Mouse (Mus musculus) neutrophil, adult 59 days (primary cell): Measurements from ENCODE around the gene Tent2. TPM values are rescaled to one million over a fixed set of nuclear protein-coding genes. Genes with fewer than 3 reads are reported as not detected.

Experiments used
- total RNA-seq, 2 experiments: library from RNA; stranded (reverse); gene quantifications; 1 replicate in 1 of 2; 2 replicates in 1 of 2; pipeline ENCODE4 v1.2.4; 2023

Tent2 gene
- 10 to 100 TPM; 64.2 to 65.4 TPM for total RNA-seq

DNA sequence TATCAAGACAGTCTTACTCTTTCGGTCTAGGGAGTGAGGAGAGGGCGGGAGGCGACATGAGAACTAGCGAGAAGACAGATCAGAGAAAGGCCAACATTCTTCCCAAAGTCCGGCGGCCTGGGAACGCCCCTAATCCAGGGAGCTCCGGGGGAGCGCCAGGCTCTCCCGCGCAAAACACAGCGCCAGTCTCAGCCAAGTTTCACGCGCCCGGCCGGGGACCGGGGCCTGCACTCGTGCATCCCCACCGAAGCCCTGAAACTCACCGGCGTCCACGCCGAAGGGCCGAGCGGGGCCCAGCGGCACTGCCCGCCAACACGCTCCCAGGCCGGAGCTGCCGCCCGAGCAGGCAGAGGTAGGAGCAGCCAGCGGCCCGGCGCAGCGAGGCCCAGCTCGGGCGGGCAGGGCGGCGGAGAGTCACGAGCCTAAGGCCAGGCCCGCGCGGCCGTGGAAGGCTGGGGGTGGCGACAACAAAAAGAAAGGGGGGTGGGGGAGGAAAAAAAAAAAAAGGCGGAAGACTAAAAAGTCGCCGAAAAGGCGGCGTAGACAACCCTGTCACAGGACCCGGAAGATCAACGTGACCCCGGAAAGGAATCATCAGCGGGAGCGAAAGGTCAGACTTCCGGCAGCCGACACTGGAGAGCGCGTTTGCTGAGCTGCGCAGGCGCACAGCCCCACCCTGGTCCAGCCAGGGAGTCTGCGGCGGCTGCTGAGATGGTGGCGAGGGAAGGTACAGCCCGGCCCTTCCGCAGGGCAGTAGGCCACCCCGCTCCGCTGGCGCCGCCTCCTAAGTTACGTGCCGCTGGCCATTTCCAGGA, at the start of gene Tent2:
TSS of gene Tent2 (minus strand) at position 555 of the 815 bp plus-strand sequence.

DNA sequence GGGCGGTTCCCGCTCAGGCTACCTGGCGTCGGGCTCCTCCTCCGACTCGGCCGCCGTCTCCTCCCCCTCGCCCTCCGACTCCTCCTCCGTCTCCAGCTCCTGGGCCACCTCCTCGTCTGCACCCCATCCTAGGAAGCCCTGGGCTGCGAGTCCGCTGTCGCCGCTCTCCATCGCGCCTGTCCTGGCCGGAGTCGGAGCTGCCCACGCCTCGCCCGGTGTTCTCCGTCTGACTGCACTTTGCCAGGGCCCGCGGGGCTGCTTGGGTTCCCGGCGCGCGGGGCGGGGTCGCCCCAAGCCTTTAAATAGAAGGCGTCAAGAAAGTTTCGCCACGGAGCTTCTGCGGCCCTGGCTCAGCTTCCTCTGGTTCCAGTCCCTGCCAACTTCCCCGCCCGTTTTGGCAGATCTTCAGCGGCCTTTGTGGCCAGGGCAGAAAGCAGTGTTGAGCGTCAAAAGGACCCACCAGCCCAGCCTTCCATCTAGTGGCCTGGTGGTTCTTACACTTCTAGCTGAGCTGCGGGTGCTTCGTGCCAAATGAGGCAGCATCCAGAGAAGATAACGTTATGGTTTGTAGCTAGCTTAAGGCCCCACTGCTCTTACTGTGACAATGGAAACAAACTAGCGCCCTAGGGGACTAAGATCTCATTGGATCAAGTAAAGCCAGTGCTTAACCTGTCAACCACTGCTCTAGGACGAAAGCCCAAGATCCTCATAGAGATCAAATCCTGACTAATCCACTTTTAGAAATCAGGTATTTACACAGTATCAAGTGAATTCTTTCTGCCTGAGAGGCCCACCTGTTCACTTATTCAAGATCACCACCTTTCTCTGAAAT, 47.6 kb downstream of the Tent2 start, which contains the start of gene Cmya5:
TSS of gene Cmya5 (minus strand) at position 389 of the 832 bp plus-strand sequence.

Other genes with a start within 250 kb of the Tent2 start
- gene Cmya5, start 47.7 kb downstream of the Tent2 start, total RNA-seq: under 1 TPM; 0.07 to 0.13 TPM
- 1 to 10 TPM; 5.2 to 7.6 TPM for gene Homer1, start 107.2 kb upstream of the Tent2 start, total RNA-seq